Mouse (Mus musculus): ENCODE results near the gene Ms4a6b.

GRCm38 (mm10) chr19:11482684-11483083, 33.6 kb upstream of the Ms4a6b start:
- TF ChIP-seq EP300 (IDR thresholded peaks at IDR 0.05; ENCODE audit: low read depth in 1 of 2, low read length in 2 of 2) = no peak
- no peak for TF ChIP-seq HCFC1 (IDR thresholded peaks at IDR 0.05; ENCODE audit: low read depth, low read length)
- TF ChIP-seq POLR2AphosphoS5 (IDR thresholded peaks at IDR 0.05; ENCODE audit: borderline replicate concordance, low read depth, low read length) = no peak
- no peak for TF ChIP-seq CTCF (IDR thresholded peaks at IDR 0.05 in 2 of 3, conservative IDR thresholded peaks at IDR 0.05 in 1 of 3; ENCODE audit: control insufficient read depth in 1 of 3, insufficient read depth in 1 of 3, low read depth in 2 of 3, low read length in 3 of 3, poor library complexity in 1 of 3, severe bottlenecking in 1 of 3)

All from MEL (cell line).